Mouse (Mus musculus) cerebellum, adult 11 months (tissue): Measurements from ENCODE around the gene Cep295nl.

Experiments
- DNase-seq: peaks from one replicate; pipeline ENCODE4 v3.0.0; 2022

Gene Cep295nl

GRCm38 (mm10) chr11:118354636-118355191 is 12.4 kb upstream of the Cep295nl start:
- peak; percentile 28 for DNase-seq

- DNase-seq = no peak
These were observed 7.2 kb upstream of the Cep295nl start for GRCm38 (mm10) chr11:118349494-118349893.

GRCm38 (mm10) chr11:118348877-118349276 is 6.6 kb upstream of the Cep295nl start:
- DNase-seq = no peak

GRCm38 (mm10) chr11:118348419-118348818 is 6.1 kb upstream of the Cep295nl start:
- no peak for DNase-seq

- no peak for DNase-seq
These were observed 5.6 kb upstream of the Cep295nl start for GRCm38 (mm10) chr11:118347911-118348310.

GRCm38 (mm10) chr11:118347391-118347790 is 5.1 kb upstream of the Cep295nl start:
- no peak for DNase-seq

GRCm38 (mm10) chr11:118346395-118347096 is 4.2 kb upstream of the Cep295nl start:
- no peak for DNase-seq

GRCm38 (mm10) chr11:118345693-118346092 is 3.4 kb upstream of the Cep295nl start:
- no peak for DNase-seq

- no peak for DNase-seq
These were observed 1.3 kb upstream of the Cep295nl start for GRCm38 (mm10) chr11:118343629-118344028.

GRCm38 (mm10) chr11:118337491-118338168 is 4.7 kb downstream of the Cep295nl start:
- no peak for DNase-seq

- no peak for DNase-seq
These were observed 8.9 kb downstream of the Cep295nl start for GRCm38 (mm10) chr11:118333431-118333830.

GRCm38 (mm10) chr11:118332376-118332775 is 9.9 kb downstream of the Cep295nl start:
- DNase-seq = no peak

GRCm38 (mm10) chr11:118330777-118331176 is 11.5 kb downstream of the Cep295nl start:
- no peak for DNase-seq

GRCm38 (mm10) chr11:118330361-118330760 is 11.9 kb downstream of the Cep295nl start:
- DNase-seq = no peak

GRCm38 (mm10) chr11:118328947-118329346 is 13.4 kb downstream of the Cep295nl start:
- DNase-seq = no peak

GRCm38 (mm10) chr11:118328511-118328910 is 13.8 kb downstream of the Cep295nl start:
- DNase-seq = no peak

GRCm38 (mm10) chr11:118326991-118327971 is 15.0 kb downstream of the Cep295nl start:
- DNase-seq = peak; percentile 50

- no peak for DNase-seq
These were observed 15.8 kb downstream of the Cep295nl start for GRCm38 (mm10) chr11:118326491-118326890.

GRCm38 (mm10) chr11:118324541-118324940 is 17.8 kb downstream of the Cep295nl start:
- no peak for DNase-seq

- no peak for DNase-seq
These were observed 18.3 kb downstream of the Cep295nl start for GRCm38 (mm10) chr11:118323974-118324373.

GRCm38 (mm10) chr11:118322647-118323046 is 19.7 kb downstream of the Cep295nl start:
- DNase-seq = no peak

GRCm38 (mm10) chr11:118321971-118322370 is 20.3 kb downstream of the Cep295nl start:
- DNase-seq = no peak

GRCm38 (mm10) chr11:118321500-118321899 is 20.8 kb downstream of the Cep295nl start:
- no peak for DNase-seq
